19 mouse cellular contexts compared by ENCODE assay signal in the genomic region with DNA sequence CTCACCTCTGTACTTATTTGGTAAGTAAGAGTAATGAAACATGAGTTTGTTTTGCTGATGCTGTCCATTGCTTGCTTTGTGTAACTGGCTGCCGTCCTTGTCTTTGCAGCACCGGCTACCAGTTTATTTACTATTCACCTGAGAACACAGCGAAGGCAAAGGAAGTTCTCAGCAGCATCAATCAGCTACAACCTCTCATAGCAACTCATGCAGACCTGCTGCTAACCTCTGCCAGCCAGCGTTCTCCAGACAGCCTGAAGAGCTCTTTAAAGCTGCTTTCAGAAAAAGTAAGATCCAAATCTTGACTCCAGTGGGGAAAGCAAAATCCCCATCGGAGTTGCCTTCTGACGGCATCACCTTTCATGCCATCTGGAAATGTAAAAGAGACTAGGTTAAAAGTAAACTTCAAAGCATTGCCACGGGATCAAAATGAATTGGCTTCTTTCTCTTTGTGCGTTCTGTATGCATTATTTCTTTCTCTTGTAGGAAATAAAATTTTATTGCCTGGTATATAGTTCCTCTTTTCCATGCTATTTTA.
DNase-seq lines count a peak whose midpoint lies in the region; ATAC-seq and TF ChIP-seq lines count a peak whose summit lies in the region.
"Had no signal": no experiment of that assay in that cellular context is flagged by ENCODE, and none has a peak within 500 bp of the region (broad histone marks: within the 10 kb centered on the region; RNA-seq: fewer than 3 reads in every experiment).

No protein-coding gene starts in this region.

- TF ChIP-seq POLR2A in cerebellum, adult 2 months (IDR thresholded peaks at IDR 0.05; ENCODE audit: borderline replicate concordance, insufficient read depth, low read length), result no peak

- no peaks in the 10 kb centered on the region for H3K36me3 ChIP-seq in embryonic facial prominence, embryonic 11.5 days (replicated peaks; ENCODE audit: control insufficient read depth, insufficient read depth, low read depth, low read length)
- H3K36me3 ChIP-seq: neural tube, embryonic 12.5 days had no signal

- no peaks in the 10 kb centered on the region for H3K27me3 ChIP-seq in embryonic facial prominence, embryonic 11.5 days (ENCODE audit: control insufficient read depth, insufficient read depth, low read length)
- no peaks in the 10 kb centered on the region for H3K27me3 ChIP-seq in cerebellum, adult 2 months (ENCODE audit: control insufficient read depth, insufficient read depth, low read length)
- H3K27me3 ChIP-seq: heart, embryonic 13.5 days; neural tube, embryonic 12.5 days had no signal

- H3K27ac ChIP-seq in embryonic facial prominence, embryonic 11.5 days (replicated peaks; ENCODE audit: low read depth, low read length), result no peak overlapping the region
- H3K27ac ChIP-seq in cerebellum, adult 2 months (ENCODE audit: insufficient read depth, low read length), result no peak overlapping the region
- H3K27ac ChIP-seq: heart, embryonic 13.5 days; neural tube, embryonic 12.5 days had no signal

- ATAC-seq in embryonic facial prominence, embryonic 11.5 days (replicated peaks; ENCODE audit: insufficient number of reproducible peaks, low FRiP score, low TSS enrichment, low read depth), result no peak
- ATAC-seq in granulocyte monocyte progenitor cell, adult 5-6 weeks (replicated peaks; ENCODE audit: poor library complexity, severe bottlenecking), result no peak
- ATAC-seq: inflammation-experienced regulatory T-cells, adult 6 months; liver, postnatal 0 days had no signal

- no peak for TF ChIP-seq CTCF in cerebellum, adult 2 months (IDR thresholded peaks at IDR 0.05; ENCODE audit: borderline replicate concordance, insufficient read depth, low read depth, low read length)

- no peak overlapping the region for H3K4me3 ChIP-seq in embryonic facial prominence, embryonic 11.5 days (ENCODE audit: low read depth, low read length)
- H3K4me3 ChIP-seq in cerebellum, adult 2 months (replicated peaks; ENCODE audit: insufficient read depth, low read depth, low read length), result no peak overlapping the region
- H3K4me3 ChIP-seq: heart, embryonic 13.5 days; neural tube, embryonic 12.5 days had no signal

- no peaks in the 10 kb centered on the region for H3K9me3 ChIP-seq in embryonic facial prominence, embryonic 11.5 days (replicated peaks; ENCODE audit: control insufficient read depth, low read length)
- H3K9me3 ChIP-seq: heart, embryonic 13.5 days; neural tube, embryonic 12.5 days had no signal

- H3K4me2 ChIP-seq in embryonic facial prominence, embryonic 11.5 days (ENCODE audit: low read depth, low read length), result no peak overlapping the region
- H3K4me2 ChIP-seq: heart, embryonic 13.5 days; neural tube, embryonic 12.5 days had no signal

- no peak overlapping the region for H3K9ac ChIP-seq in embryonic facial prominence, embryonic 11.5 days (replicated peaks; ENCODE audit: low read length)
- H3K9ac ChIP-seq: heart, embryonic 13.5 days; liver, postnatal 0 days; neural tube, embryonic 12.5 days had no signal

- no peaks in the 10 kb centered on the region for H3K4me1 ChIP-seq in embryonic facial prominence, embryonic 11.5 days (ENCODE audit: control insufficient read depth, insufficient read depth, low read length)
- H3K4me1 ChIP-seq in cerebellum, adult 2 months (ENCODE audit: control insufficient read depth, insufficient read depth, low read length), result no peaks in the 10 kb centered on the region
- H3K4me1 ChIP-seq: heart, embryonic 13.5 days; neural tube, embryonic 12.5 days had no signal

- 30% methylated on average over 8 of the region's 8 CpGs for WGBS in embryonic facial prominence, embryonic 11.5 days
- 90% methylated on average over 8 of the region's 8 CpGs for WGBS in cerebellum, adult 2 months

- peak; percentile 9 for DNase-seq in adrenal gland, postnatal 10 days
- no peak for DNase-seq in adrenal gland, adult 18-20 months (ENCODE audit: low spot score in 2 of 2)
- DNase-seq in lung, postnatal 14 days, result peak; percentile 1
- DNase-seq in lung, postnatal 10 days, result no peak
- peak; percentile 66 for DNase-seq in embryonic facial prominence, embryonic 11.5 days (ENCODE audit: low spot score)
- peak; percentile 8 for DNase-seq in mesoderm, embryonic 11.5 days (ENCODE audit: low read depth, low spot score)
- DNase-seq in cerebellum, adult 2 months, result no peak
- DNase-seq: adrenal gland, adult 8-10 months; cerebellum, adult 11 months; cerebellum, postnatal 36 days; heart, adult 11 months; heart, postnatal 4 days; kidney, adult 2 months; kidney, postnatal 10 days; liver, postnatal 0 days had no signal

Comparison
In these comparisons a context has a peak if more than half of its experiments do, and no peak if none do; other contexts are left out.
1. DNase-seq: peak in adrenal gland, postnatal 10 days (single experiment), lung, postnatal 14 days (single experiment), embryonic facial prominence, embryonic 11.5 days (single experiment) and mesoderm, embryonic 11.5 days (single experiment); none in adrenal gland, adult 18-20 months (0 of 2), lung, postnatal 10 days (single experiment) and cerebellum, adult 2 months (0 of 2).